Comparison of ENCODE assay signal across 8 mouse cellular contexts in the genomic region with DNA sequence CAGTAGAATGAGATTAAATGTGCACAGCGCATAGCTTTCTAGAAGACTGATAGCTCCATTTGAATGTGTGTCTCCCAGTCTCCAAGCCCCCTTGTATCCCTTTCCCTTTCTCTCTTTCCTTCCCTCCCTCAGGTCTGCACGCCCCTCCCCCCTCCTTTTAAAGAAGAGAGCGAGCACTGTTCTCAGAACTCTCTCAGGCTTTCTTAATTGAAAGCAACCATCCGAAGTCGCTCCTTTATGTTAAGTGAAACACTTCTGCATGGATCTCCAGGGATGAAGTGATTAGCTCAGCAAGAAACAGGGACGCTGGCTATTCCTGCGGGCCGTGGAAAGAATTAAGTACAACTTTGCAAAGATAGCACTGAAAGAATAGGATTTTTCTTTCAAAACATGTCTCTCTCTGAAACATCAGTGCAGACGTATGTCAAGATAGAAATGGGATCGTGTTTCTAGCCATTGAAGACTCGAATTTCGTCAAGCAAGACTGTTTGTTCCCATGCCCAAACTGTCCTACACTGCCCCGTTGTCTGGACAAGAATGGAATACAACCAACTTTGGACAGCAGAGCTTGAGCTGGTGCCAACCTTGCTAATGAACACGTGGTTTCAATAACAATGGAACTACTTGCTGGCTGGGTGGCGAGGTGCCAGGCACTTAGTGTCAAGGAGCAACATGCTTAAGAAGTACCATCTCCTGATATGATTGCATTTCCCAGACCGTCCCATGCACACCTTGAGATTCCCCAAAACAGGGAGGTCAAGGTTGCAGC.
DNase-seq lines count a peak whose midpoint lies in the region; ATAC-seq and TF ChIP-seq lines count a peak whose summit lies in the region.

No protein-coding gene starts in this region.

- H3K4me3 ChIP-seq in hindbrain, postnatal 0 days (ENCODE audit: low read length), result no peak overlapping the region
- no peak overlapping the region for H3K4me3 ChIP-seq in left cerebral cortex, adult 2 months
- H3K4me3 ChIP-seq in midbrain, embryonic 16.5 days (ENCODE audit: low read depth, low read length), result no peak overlapping the region

- peak; percentile 10 for DNase-seq in cerebellum, adult 11-12 months
- no peak for DNase-seq in cerebellum, adult 8-10 months
- peak; percentile 42 for DNase-seq in embryo, embryonic 9.5 days (ENCODE audit: extremely low spot score)
- DNase-seq in hindbrain, postnatal 0 days (ENCODE audit: low spot score), result peak; percentile 78
- peak; percentile 20 to 34 for DNase-seq in left cerebral cortex, adult 2 months (ENCODE audit: extremely low spot score in 1 of 2, low spot score in 2 of 2)
- DNase-seq in spleen, adult 18-20 months, result no peak
- DNase-seq in thymus, postnatal 14 days, result no peak

- no peak overlapping the region for H3K9ac ChIP-seq in hindbrain, postnatal 0 days (replicated peaks; ENCODE audit: low read length)
- H3K9ac ChIP-seq in midbrain, embryonic 16.5 days (ENCODE audit: low read depth, low read length), result no peak overlapping the region

- no peaks in the 10 kb centered on the region for H3K36me3 ChIP-seq in hindbrain, postnatal 0 days (ENCODE audit: insufficient read depth, low read length)
- H3K36me3 ChIP-seq in midbrain, embryonic 16.5 days (ENCODE audit: control insufficient read depth, insufficient read depth, low read length), result no peaks in the 10 kb centered on the region

- intact Hi-C loops in left cerebral cortex, adult 2 months (cut with DNase I), result no loop called here

- peak; percentile 72 for ATAC-seq in hindbrain, postnatal 0 days
- ATAC-seq in midbrain, embryonic 16.5 days, result peak; percentile 25; the same call in 1 of the 2 replicates

- no peaks in the 10 kb centered on the region for H3K27me3 ChIP-seq in hindbrain, postnatal 0 days (ENCODE audit: insufficient read depth, low read length)
- no peaks in the 10 kb centered on the region for H3K27me3 ChIP-seq in midbrain, embryonic 16.5 days (ENCODE audit: control insufficient read depth, insufficient read depth, low read depth, low read length)

- H3K27ac ChIP-seq in hindbrain, postnatal 0 days, result no peak overlapping the region
- H3K27ac ChIP-seq in left cerebral cortex, adult 2 months, result no peak overlapping the region
- H3K27ac ChIP-seq in midbrain, embryonic 16.5 days (ENCODE audit: low read length), result no peak overlapping the region

- no peaks in the 10 kb centered on the region for H3K9me3 ChIP-seq in hindbrain, postnatal 0 days (ENCODE audit: low read length)
- no peaks in the 10 kb centered on the region for H3K9me3 ChIP-seq in midbrain, embryonic 16.5 days (replicated peaks; ENCODE audit: control insufficient read depth, low read length, poor library complexity, severe bottlenecking)

- peaks cover 8% of the 10 kb centered on the region for H3K4me1 ChIP-seq in hindbrain, postnatal 0 days (ENCODE audit: insufficient read depth, low read length)
- peaks cover 8% of the 10 kb centered on the region for H3K4me1 ChIP-seq in midbrain, embryonic 16.5 days (ENCODE audit: control insufficient read depth, insufficient read depth, low read length)

- H3K4me2 ChIP-seq in hindbrain, postnatal 0 days (ENCODE audit: low read depth, low read length), result peak overlapping the region; percentile 41
- H3K4me2 ChIP-seq in midbrain, embryonic 16.5 days (ENCODE audit: low read length), result peak overlapping the region; percentile 32

- TF ChIP-seq CTCF in hindbrain, postnatal 0 days (IDR thresholded peaks at IDR 0.05; ENCODE audit: low read depth), result no peak
- no peak for TF ChIP-seq CTCF in left cerebral cortex, adult 2 months (IDR thresholded peaks at IDR 0.05)

- 15% methylated on average over 16 of the region's 16 CpGs for WGBS in hindbrain, postnatal 0 days
- WGBS in midbrain, embryonic 16.5 days, result 15% methylated on average over 16 of the region's 16 CpGs

Comparison
In these comparisons a context has a peak if more than half of its experiments do, and no peak if none do; other contexts are left out.
1. DNase-seq: peak in cerebellum, adult 11-12 months (single experiment), embryo, embryonic 9.5 days (single experiment), hindbrain, postnatal 0 days (single experiment) and left cerebral cortex, adult 2 months (2 of 2); none in cerebellum, adult 8-10 months (single experiment), spleen, adult 18-20 months (0 of 2) and thymus, postnatal 14 days (single experiment).